8 mouse cellular contexts compared by ENCODE assay signal in genomic region chr2:128965505-128966105, GRCm38 (mm10). TPM values are rescaled to one million over a fixed set of nuclear protein-coding genes. Genes with fewer than 3 reads are reported as not detected.
A peak's percentile ranks its signal among the peaks of the same experiment; 100 is the strongest.
DNase-seq lines count a peak whose midpoint lies in the region; ATAC-seq and TF ChIP-seq lines count a peak whose summit lies in the region.

No protein-coding gene starts in this region.

- H3K4me1 ChIP-seq in heart, embryonic 11.5 days (ENCODE audit: control insufficient read depth, insufficient read depth, low read length) = 0 out of 2 replicates have a peak, but pooled peaks cover 3% of the 10 kb centered on the region
- H3K4me1 ChIP-seq in forebrain, embryonic 13.5 days = peaks cover 15% of the 10 kb centered on the region
- peaks cover 8% of the 10 kb centered on the region in 2 experiments; a peak in 3 of 4 replicates for H3K4me1 ChIP-seq in liver, embryonic 14.5 days (replicated peaks; ENCODE audit: control insufficient read depth in 2 of 2, insufficient read depth in 2 of 2, low read length in 1 of 2)

- TF ChIP-seq EP300 in liver, embryonic 14.5 days (IDR thresholded peaks at IDR 0.05; ENCODE audit: low read depth) = no peak

- no peak overlapping the region for H3K4me2 ChIP-seq in heart, embryonic 11.5 days
- H3K4me2 ChIP-seq in forebrain, embryonic 13.5 days = peak overlapping the region; percentile 59
- H3K4me2 ChIP-seq in liver, embryonic 14.5 days (ENCODE audit: low read depth) = peak overlapping the region; percentile 84; the same call in 1 of the 2 replicates

- peak overlapping the region; percentile 10; the same call in 1 of the 2 replicates for H3K27ac ChIP-seq in heart, embryonic 11.5 days (ENCODE audit: low read depth, low read length)
- H3K27ac ChIP-seq in forebrain, embryonic 13.5 days = peak overlapping the region; percentile 61
- no peak overlapping the region for H3K27ac ChIP-seq in liver, embryonic 14.5 days

- no peaks in the 10 kb centered on the region for H3K36me3 ChIP-seq in heart, embryonic 11.5 days (ENCODE audit: control insufficient read depth, insufficient read depth, low read length)
- H3K36me3 ChIP-seq in forebrain, embryonic 13.5 days (ENCODE audit: poor library complexity, severe bottlenecking) = no peaks in the 10 kb centered on the region
- H3K36me3 ChIP-seq in liver, embryonic 14.5 days (replicated peaks; ENCODE audit: control insufficient read depth, insufficient read depth, low read depth) = no peaks in the 10 kb centered on the region

- no peak for TF ChIP-seq CTCF in liver, embryonic 14.5 days (IDR thresholded peaks at IDR 0.05; ENCODE audit: low read depth)

- H3K4me3 ChIP-seq in heart, embryonic 11.5 days (ENCODE audit: low read depth, low read length) = no peak overlapping the region
- H3K4me3 ChIP-seq in forebrain, embryonic 13.5 days = peak overlapping the region; percentile 22
- H3K4me3 ChIP-seq in liver, embryonic 14.5 days (ENCODE audit: insufficient read depth in 1 of 2, low read depth in 2 of 2, low read length in 2 of 2) = no peak overlapping the region; a peak in 1 of 4 replicates

- no peak overlapping the region for H3K9ac ChIP-seq in heart, embryonic 11.5 days (ENCODE audit: low read depth, low read length)
- peak overlapping the region; percentile 46; the same call in 1 of the 2 replicates for H3K9ac ChIP-seq in forebrain, embryonic 13.5 days
- no peak overlapping the region for H3K9ac ChIP-seq in liver, embryonic 14.5 days (replicated peaks)

- H3K27me3 ChIP-seq in heart, embryonic 11.5 days (ENCODE audit: control insufficient read depth, insufficient read depth, low read length) = no peaks in the 10 kb centered on the region
- H3K27me3 ChIP-seq in forebrain, embryonic 13.5 days = no peaks in the 10 kb centered on the region
- H3K27me3 ChIP-seq in liver, embryonic 14.5 days (ENCODE audit: control insufficient read depth, insufficient read depth, low read length) = no peaks in the 10 kb centered on the region

- no peak for ATAC-seq in heart, embryonic 11.5 days (replicated peaks; ENCODE audit: insufficient number of reproducible peaks, low FRiP score, low TSS enrichment)
- no peak for ATAC-seq in forebrain, embryonic 13.5 days
- ATAC-seq in liver, embryonic 14.5 days (ENCODE audit: insufficient read depth) = no peak

- DNase-seq in heart, postnatal 36 days = no peak
- peak; percentile 22 for DNase-seq in A20 (ENCODE audit: low read depth, low spot score)
- no peak for DNase-seq in liver, embryonic 14.5 days (ENCODE audit: low read depth in 3 of 3, low spot score in 3 of 3)
- DNase-seq in adrenal gland, adult 2 months = no peak
- no peak for DNase-seq in urinary bladder, adult 18-20 months (ENCODE audit: low spot score in 2 of 2)
- no peak for DNase-seq in natural killer cell, adult 2 months (ENCODE audit: low spot score in 2 of 2)

- intact Hi-C loops in heart, postnatal 36 days (cut with DNase I) = loop anchor here (2.0 to 5.0 kb wide), 3 partner anchors 21 to 232 kb away; partner anchors contain the start of genes Slc20a1, Ttl and Zc3h8

- 58% methylated on average over 5 of the region's 5 CpGs for whole genome bisulfite sequencing in heart, embryonic 11.5 days (ENCODE audit: insufficient replicate concordance)
- 39% methylated on average over 5 of the region's 5 CpGs for WGBS in forebrain, embryonic 13.5 days
- WGBS in liver, embryonic 14.5 days (ENCODE audit: insufficient replicate concordance) = 75% methylated on average over 5 of the region's 5 CpGs

- H3K9me3 ChIP-seq in heart, embryonic 11.5 days (replicated peaks; ENCODE audit: control insufficient read depth, low read length) = no peaks in the 10 kb centered on the region
- H3K9me3 ChIP-seq in forebrain, embryonic 13.5 days (replicated peaks) = no peaks in the 10 kb centered on the region
- H3K9me3 ChIP-seq in liver, embryonic 14.5 days (ENCODE audit: control insufficient read depth, low read length) = no peaks in the 10 kb centered on the region

RNA-seq across cellular contexts. Expression of gene Zc3h6, which starts 1.6 kb away (rescaled TPM):
- polyA plus RNA-seq in heart, embryonic 11.5 days (2014; fragmentation: Nextera tagmentation; extraction: Ambion mirVana) = 0.69 and 0.79 TPM in 2 replicates
- total RNA-seq in heart, postnatal 36 days (2021) = 1 to 10 TPM; 3.2 to 5.5 TPM
- 3.7 and 4.4 TPM in 2 replicates for polyA plus RNA-seq in forebrain, embryonic 13.5 days (2015; fragmentation: Nextera tagmentation; extraction: Ambion mirVana)
- 0.49 and 0.56 TPM in 2 replicates for polyA plus RNA-seq in liver, embryonic 14.5 days (2012; rRNA removed)
- 0.75 and 0.76 TPM in 2 replicates for polyA plus RNA-seq in liver, embryonic 14.5 days (2014; fragmentation: Nextera tagmentation; extraction: Ambion mirVana)
- 1 to 10 TPM; 3.1 to 7.1 TPM for total RNA-seq in adrenal gland, adult 2 months (2021)
- polyA plus RNA-seq in adrenal gland, adult 2 months (2012; rRNA removed) = 1.4 and 1.5 TPM in 2 replicates

RNA-seq across cellular contexts. Expression of gene Gm10762, which starts 1.9 kb away (rescaled TPM):
- polyA plus RNA-seq in heart, embryonic 11.5 days (2014; fragmentation: Nextera tagmentation; extraction: Ambion mirVana) = 10.0 and 13.3 TPM in 2 replicates
- total RNA-seq in heart, postnatal 36 days (2021) = 10 to 100 TPM; 11.7 TPM
- 24.1 and 24.8 TPM in 2 replicates for polyA plus RNA-seq in forebrain, embryonic 13.5 days (2015; fragmentation: Nextera tagmentation; extraction: Ambion mirVana)
- 1.3 and 1.8 TPM in 2 replicates for polyA plus RNA-seq in liver, embryonic 14.5 days (2012; rRNA removed)
- 2.4 and 3.3 TPM in 2 replicates for polyA plus RNA-seq in liver, embryonic 14.5 days (2014; fragmentation: Nextera tagmentation; extraction: Ambion mirVana)
- 1 to 10 TPM; 4.0 to 6.7 TPM for total RNA-seq in adrenal gland, adult 2 months (2021)
- 5.1 and 6.8 TPM in 2 replicates for polyA plus RNA-seq in adrenal gland, adult 2 months (2012; rRNA removed)

RNA-seq across cellular contexts. Expression of gene Zc3h8, which starts 21.7 kb away (rescaled TPM):
- polyA plus RNA-seq in heart, embryonic 11.5 days (2014; fragmentation: Nextera tagmentation; extraction: Ambion mirVana) = 8.4 and 10.1 TPM in 2 replicates
- total RNA-seq in heart, postnatal 36 days (2021) = 1 to 10 TPM; 5.1 to 5.6 TPM
- 9.3 and 10.3 TPM in 2 replicates for polyA plus RNA-seq in forebrain, embryonic 13.5 days (2015; fragmentation: Nextera tagmentation; extraction: Ambion mirVana)
- polyA plus RNA-seq in liver, embryonic 14.5 days (2012; rRNA removed) = 1.4 and 2.6 TPM in 2 replicates
- 2.4 and 3.0 TPM in 2 replicates for polyA plus RNA-seq in liver, embryonic 14.5 days (2014; fragmentation: Nextera tagmentation; extraction: Ambion mirVana)
- total RNA-seq in adrenal gland, adult 2 months (2021) = 1 to 10 TPM; 2.9 to 3.7 TPM
- 0.49 and 0.50 TPM in 2 replicates for polyA plus RNA-seq in adrenal gland, adult 2 months (2012; rRNA removed)
